Mouse (Mus musculus): ENCODE data around the gene Filip1.

- TF ChIP-seq CTCF (IDR thresholded peaks at IDR 0.05; ENCODE audit: control insufficient read depth, insufficient read depth, low read length) = no peak
- TF ChIP-seq POLR2A (IDR thresholded peaks at IDR 0.05; ENCODE audit: borderline replicate concordance, control insufficient read depth, low read depth, low read length) = no peak
These were observed 75.1 kb downstream of the Filip1 start for GRCm38 (mm10) chr9:79937570-79937969.

Measured in bone marrow, adult 2 months (tissue).